In the genomic region with DNA sequence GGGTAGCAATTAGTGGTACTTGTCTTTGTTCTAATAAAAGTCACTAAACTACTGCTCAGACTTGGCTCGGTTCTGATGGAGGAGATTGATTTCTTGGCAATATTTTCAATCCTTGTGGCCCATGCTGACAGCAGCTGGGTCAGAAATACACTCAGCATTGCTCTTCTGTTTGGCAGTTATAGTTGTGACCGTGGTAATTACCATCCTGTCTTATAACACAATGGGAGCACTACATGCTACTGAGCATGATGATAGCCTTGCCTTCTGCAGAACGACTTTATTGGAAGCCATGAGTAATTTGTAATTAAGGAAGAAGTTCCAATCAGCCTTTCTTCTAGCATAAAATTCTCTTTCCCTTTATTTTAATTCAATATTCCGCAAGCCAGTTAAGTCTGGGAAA, we compare ENCODE assay signal across 21 mouse cellular contexts.
"Had no signal": no experiment of that assay in that cellular context is flagged by ENCODE, and none has a peak within 500 bp of the region (broad histone marks: within the 10 kb centered on the region; RNA-seq: fewer than 3 reads in every experiment).

No protein-coding gene starts in this region.

- H3K36me3 ChIP-seq: kidney, embryonic 15.5 days; limb, embryonic 12.5 days; limb, embryonic 15.5 days; midbrain, embryonic 12.5 days; neural tube, embryonic 12.5 days; neural tube, embryonic 15.5 days; stomach, embryonic 15.5 days had no signal

- H3K4me1 ChIP-seq: kidney, embryonic 15.5 days; limb, embryonic 12.5 days; limb, embryonic 15.5 days; midbrain, embryonic 12.5 days; neural tube, embryonic 12.5 days; neural tube, embryonic 15.5 days; stomach, embryonic 15.5 days had no signal

- H3K9ac ChIP-seq: kidney, embryonic 15.5 days; limb, embryonic 12.5 days; limb, embryonic 15.5 days; liver, embryonic 14.5 days; liver, postnatal 0 days; lung, embryonic 14.5 days; midbrain, embryonic 12.5 days; neural tube, embryonic 12.5 days; neural tube, embryonic 15.5 days; stomach, embryonic 15.5 days had no signal

- H3K9me3 ChIP-seq: kidney, embryonic 15.5 days; limb, embryonic 12.5 days; limb, embryonic 15.5 days; midbrain, embryonic 12.5 days; neural tube, embryonic 12.5 days; neural tube, embryonic 15.5 days; stomach, embryonic 15.5 days had no signal

- ATAC-seq: liver, postnatal 0 days; lung, postnatal 0 days; midbrain, embryonic 16.5 days had no signal

- H3K27me3 ChIP-seq: kidney, embryonic 15.5 days; limb, embryonic 12.5 days; limb, embryonic 15.5 days; midbrain, embryonic 12.5 days; neural tube, embryonic 12.5 days; neural tube, embryonic 15.5 days; stomach, embryonic 15.5 days had no signal

- H3K27ac ChIP-seq: kidney, embryonic 15.5 days; limb, embryonic 12.5 days; limb, embryonic 15.5 days; liver, embryonic 14.5 days; macrophage; midbrain, embryonic 12.5 days; neural tube, embryonic 12.5 days; neural tube, embryonic 15.5 days; stomach, embryonic 15.5 days had no signal

- H3K4me3 ChIP-seq: kidney, embryonic 15.5 days; limb, embryonic 12.5 days; limb, embryonic 15.5 days; midbrain, embryonic 12.5 days; neural tube, embryonic 12.5 days; neural tube, embryonic 15.5 days; stomach, embryonic 15.5 days had no signal

- DNase-seq: kidney, postnatal 10 days; kidney, postnatal 36 days; left cerebral cortex, postnatal 4 days; liver, postnatal 0 days; lung, embryonic 14.5 days; retina, postnatal 1 day; right cerebral cortex, postnatal 25 days; spleen, adult 18-20 months; thymus, postnatal 25 days had no signal

- H3K4me2 ChIP-seq: kidney, embryonic 15.5 days; limb, embryonic 12.5 days; limb, embryonic 15.5 days; liver, embryonic 11.5 days; lung, embryonic 14.5 days; midbrain, embryonic 12.5 days; neural tube, embryonic 12.5 days; neural tube, embryonic 15.5 days; stomach, embryonic 15.5 days had no signal
